Mouse (Mus musculus) cerebellum, postnatal 36 days (tissue): ENCODE results near the gene Skida1.

Source experiments
- DNase-seq, 2 experiments: peaks; one replicate each; pipeline ENCODE4 v3.0.0; 2021 to 2022; ENCODE audit warnings: mixed read lengths in 2 of 2

Skida1 gene

GRCm38 (mm10) chr2:18038141-18038752 is 10.6 kb downstream of the Skida1 start:
- DNase-seq = no peak

- no peak for DNase-seq
These were observed 11.4 kb downstream of the Skida1 start, which contains the start of gene A930004D18Rik for GRCm38 (mm10) chr2:18037491-18037890. Gene A930004D18Rik (minus strand): TSS chr2:18037737.

GRCm38 (mm10) chr2:18034371-18035250 is 14.2 kb downstream of the Skida1 start:
- no peak for DNase-seq

GRCm38 (mm10) chr2:18033166-18034108 is 15.4 kb downstream of the Skida1 start:
- DNase-seq = no peak

GRCm38 (mm10) chr2:18032538-18032895 is 16.3 kb downstream of the Skida1 start:
- DNase-seq = no peak

- peak; percentile 45 to 47 for DNase-seq
These were observed 16.9 kb downstream of the Skida1 start for GRCm38 (mm10) chr2:18031831-18032537.

GRCm38 (mm10) chr2:18031271-18031821 is 17.5 kb downstream of the Skida1 start:
- DNase-seq = peak in 1 of 2 experiments; percentile 41

GRCm38 (mm10) chr2:18030581-18030980 is 18.3 kb downstream of the Skida1 start:
- no peak for DNase-seq

GRCm38 (mm10) chr2:18029656-18030055 is 19.2 kb downstream of the Skida1 start:
- DNase-seq = no peak

GRCm38 (mm10) chr2:18028140-18029021 is 20.5 kb downstream of the Skida1 start:
- DNase-seq = peak; percentile 89 to 91

- DNase-seq = peak; percentile 94 to 95
These were observed 21.3 kb downstream of the Skida1 start for GRCm38 (mm10) chr2:18027448-18028139.

GRCm38 (mm10) chr2:18026116-18026947 is 22.5 kb downstream of the Skida1 start:
- peak; percentile 39 to 40 for DNase-seq

GRCm38 (mm10) chr2:18025781-18026115 is 23.1 kb downstream of the Skida1 start:
- no peak for DNase-seq

GRCm38 (mm10) chr2:18025116-18025515 is 23.7 kb downstream of the Skida1 start:
- no peak for DNase-seq

GRCm38 (mm10) chr2:18022886-18023285 is 26.0 kb downstream of the Skida1 start:
- no peak for DNase-seq

GRCm38 (mm10) chr2:18019122-18019521 is 29.7 kb downstream of the Skida1 start:
- no peak for DNase-seq

- DNase-seq = no peak
These were observed 31.5 kb downstream of the Skida1 start for GRCm38 (mm10) chr2:18017321-18017720.

GRCm38 (mm10) chr2:18016639-18017038 is 32.2 kb downstream of the Skida1 start:
- no peak for DNase-seq

- no peak for DNase-seq
These were observed 33.3 kb downstream of the Skida1 start for GRCm38 (mm10) chr2:18015581-18015980.
